Mouse (Mus musculus) MEL (cell line): ENCODE measurements around the gene Dus2. TPM values are rescaled to one million over a fixed set of nuclear protein-coding genes. Genes with fewer than 3 reads are reported as not detected.

Experiments
- DNase-seq: peaks from one replicate; pipeline ENCODE4 v3.0.0; 2011; ENCODE audit warnings: low read depth, low spot score
- H3K27ac ChIP-seq: 2 replicates; pipeline ENCODE4 v1.5.1; 2012; ENCODE audit warnings: low read depth, mild to moderate bottlenecking, control low read depth, low read length, moderate library complexity; ENCODE audit not compliant: control insufficient read depth
- H3K27me3 ChIP-seq, 2 experiments: fragments of 150-350 bp in 1 of 2; sonication (generic) in 1 of 2; 2 replicates each; pipeline ENCODE4 v1.6.1; 2012; ENCODE audit warnings: low read length in 2 of 2, mild to moderate bottlenecking in 2 of 2, improper control_type of control experiment in 1 of 2, moderate library complexity in 1 of 2; ENCODE audit not compliant: insufficient read depth in 2 of 2, control insufficient read depth in 1 of 2
- H3K36me3 ChIP-seq, 2 experiments: 2 replicates each; pipeline ENCODE4 v1.6.1; 2012 to 2014; ENCODE audit warnings: low read length in 2 of 2, improper control_type of control experiment in 1 of 2, inconsistent platforms in 1 of 2, mild to moderate bottlenecking in 1 of 2; ENCODE audit not compliant: insufficient read depth in 2 of 2, control insufficient read depth in 1 of 2
- H3K4me1 ChIP-seq, 2 experiments: fragments of 150-350 bp in 1 of 2; sonication (generic) in 1 of 2; 2 replicates each; pipeline ENCODE4 v1.6.1; 2012; ENCODE audit warnings: low read length in 2 of 2, improper control_type of control experiment in 1 of 2, mild to moderate bottlenecking in 1 of 2; ENCODE audit not compliant: insufficient read depth in 2 of 2, control insufficient read depth in 1 of 2
- H3K4me3 ChIP-seq, 2 experiments: fragments of 150-350 bp in 1 of 2; sonication (generic) in 1 of 2; 2 replicates each; pipeline ENCODE4 v1.5.1; 2012; ENCODE audit warnings: low read depth in 2 of 2, low read length in 2 of 2, mild to moderate bottlenecking in 2 of 2, moderate library complexity in 2 of 2, control low read depth in 1 of 2, improper control_type of control experiment in 1 of 2; ENCODE audit not compliant: control insufficient read depth in 1 of 2, insufficient read depth in 1 of 2
- H3K79me2 ChIP-seq: 2 replicates; pipeline ENCODE4 v1.6.1; 2012; ENCODE audit warnings: mild to moderate bottlenecking, low read length, moderate library complexity; ENCODE audit not compliant: control insufficient read depth, poor library complexity, insufficient read depth
- H3K9ac ChIP-seq: 2 replicates; pipeline ENCODE4 v1.6.1; 2012; ENCODE audit warnings: low read depth, mild to moderate bottlenecking, control low read depth, low read length, moderate library complexity; ENCODE audit not compliant: control insufficient read depth, poor library complexity, severe bottlenecking
- H3K9me3 ChIP-seq: fragments of 150-350 bp; sonication (generic); replicated peaks from 2 replicates; pipeline ENCODE4 v1.6.1; 2012; ENCODE audit warnings: mild to moderate bottlenecking, low read length, improper control_type of control experiment, moderate library complexity; ENCODE audit not compliant: insufficient read depth
- BHLHE40 ChIP-seq: IDR thresholded peaks from 2 replicates; pipeline ENCODE4 v1.6.1; 2012; ENCODE audit warnings: low read depth, mild to moderate bottlenecking, inconsistent platforms, low read length, improper control_type of control experiment, borderline replicate concordance
- CHD1 ChIP-seq: IDR thresholded peaks from 2 replicates; pipeline ENCODE4 v1.6.1; 2012; ENCODE audit warnings: low read depth, mild to moderate bottlenecking, inconsistent platforms, low read length, improper control_type of control experiment
- CHD2 ChIP-seq: IDR thresholded peaks from 2 replicates; pipeline ENCODE4 v1.6.1; 2011; ENCODE audit warnings: low read length, improper control_type of control experiment
- E2F4 ChIP-seq: IDR thresholded peaks from 2 replicates; pipeline ENCODE4 v1.6.1; 2011; ENCODE audit warnings: low read depth, low read length, improper control_type of control experiment, borderline replicate concordance
- ELF1 ChIP-seq: IDR thresholded peaks from 2 replicates; pipeline ENCODE4 v1.6.1; 2014; ENCODE audit warnings: low read depth, mild to moderate bottlenecking, inconsistent platforms, low read length, improper control_type of control experiment, moderate library complexity
- EP300 ChIP-seq, 2 experiments: IDR thresholded peaks; 2 replicates each; pipeline ENCODE4 v1.6.1; 2011; ENCODE audit warnings: improper control_type of control experiment in 2 of 2, low read length in 2 of 2, low read depth in 1 of 2, mild to moderate bottlenecking in 1 of 2
- ETS1 ChIP-seq: IDR thresholded peaks from 2 replicates; pipeline ENCODE4 v1.6.1; 2012; ENCODE audit warnings: low read depth, mild to moderate bottlenecking, inconsistent platforms, low read length, improper control_type of control experiment, moderate library complexity
- GABPA ChIP-seq: IDR thresholded peaks from 2 replicates; pipeline ENCODE4 v1.6.1; 2012; ENCODE audit warnings: low read depth, mild to moderate bottlenecking, inconsistent platforms, low read length, improper control_type of control experiment, moderate library complexity
- GATA1 ChIP-seq: IDR thresholded peaks from 2 replicates; pipeline ENCODE4 v1.6.1; 2011; ENCODE audit warnings: low read depth, low read length, improper control_type of control experiment
- HCFC1 ChIP-seq: IDR thresholded peaks from 2 replicates; pipeline ENCODE4 v1.6.1; 2012; ENCODE audit warnings: low read depth, mild to moderate bottlenecking, inconsistent platforms, low read length, improper control_type of control experiment, moderate library complexity
- JUND ChIP-seq: IDR thresholded peaks from 2 replicates; pipeline ENCODE4 v1.6.1; 2011; ENCODE audit warnings: low read depth, mild to moderate bottlenecking, improper control_type of control experiment, low read length
- MAFK ChIP-seq: IDR thresholded peaks from 2 replicates; pipeline ENCODE4 v1.6.1; 2011; ENCODE audit warnings: low read depth, mild to moderate bottlenecking, low read length, improper control_type of control experiment, borderline replicate concordance
- MAX ChIP-seq: IDR thresholded peaks from 2 replicates; pipeline ENCODE4 v1.6.1; 2011; ENCODE audit warnings: low read length, improper control_type of control experiment
- MAZ ChIP-seq: IDR thresholded peaks from 2 replicates; pipeline ENCODE4 v1.6.1; 2012; ENCODE audit warnings: low read depth, mild to moderate bottlenecking, inconsistent platforms, low read length, improper control_type of control experiment
- MEF2A ChIP-seq: IDR thresholded peaks from 2 replicates; pipeline ENCODE4 v1.6.1; 2014; ENCODE audit warnings: low read depth, mild to moderate bottlenecking, inconsistent platforms, low read length, improper control_type of control experiment; ENCODE audit not compliant: poor library complexity, insufficient replicate concordance, severe bottlenecking; ENCODE audit errors: extremely low read depth
- MXI1 ChIP-seq: IDR thresholded peaks from 2 replicates; pipeline ENCODE4 v1.6.1; 2011; ENCODE audit warnings: mild to moderate bottlenecking, low read depth, low read length, improper control_type of control experiment
- MYB ChIP-seq: IDR thresholded peaks from 2 replicates; pipeline ENCODE4 v1.6.1; 2011; ENCODE audit warnings: mild to moderate bottlenecking, low read depth, low read length, improper control_type of control experiment
- MYC ChIP-seq: IDR thresholded peaks from 2 replicates; pipeline ENCODE4 v1.6.1; 2011; ENCODE audit warnings: low read depth, mild to moderate bottlenecking, low read length, improper control_type of control experiment, moderate library complexity
- NELFE ChIP-seq: IDR thresholded peaks from 2 replicates; pipeline ENCODE4 v1.6.1; 2011; ENCODE audit warnings: low read depth, low read length, improper control_type of control experiment
- NRF1 ChIP-seq: IDR thresholded peaks from 2 replicates; pipeline ENCODE4 v1.6.1; 2014; ENCODE audit warnings: low read depth, mild to moderate bottlenecking, inconsistent platforms, low read length, improper control_type of control experiment, moderate library complexity; ENCODE audit not compliant: poor library complexity, insufficient read depth, severe bottlenecking
- POLR2A ChIP-seq, 2 experiments: IDR thresholded peaks; 2 replicates each; pipeline ENCODE4 v1.6.1; 2011 to 2012; ENCODE audit warnings: low read length in 2 of 2, mild to moderate bottlenecking in 2 of 2, control low read depth in 1 of 2, improper control_type of control experiment in 1 of 2, low read depth in 1 of 2, moderate library complexity in 1 of 2; ENCODE audit not compliant: control insufficient read depth in 1 of 2, insufficient read depth in 1 of 2, poor library complexity in 1 of 2
- POLR2AphosphoS2 ChIP-seq: IDR thresholded peaks from 2 replicates; pipeline ENCODE4 v1.6.1; 2011; ENCODE audit warnings: low read length, improper control_type of control experiment
- POLR2AphosphoS5 ChIP-seq: IDR thresholded peaks from 2 replicates; pipeline ENCODE4 v1.6.1; 2012; ENCODE audit warnings: low read depth, borderline replicate concordance, mild to moderate bottlenecking, inconsistent platforms, low read length, moderate library complexity, mixed read lengths
- RAD21 ChIP-seq: IDR thresholded peaks from 2 replicates; pipeline ENCODE4 v1.6.1; 2011; ENCODE audit warnings: mild to moderate bottlenecking, low read depth, low read length, improper control_type of control experiment
- RCOR1 ChIP-seq: IDR thresholded peaks from 2 replicates; pipeline ENCODE4 v1.6.1; 2012; ENCODE audit warnings: low read depth, mild to moderate bottlenecking, inconsistent platforms, low read length, improper control_type of control experiment
- SMC3 ChIP-seq: IDR thresholded peaks from 2 replicates; pipeline ENCODE4 v1.6.1; 2011; ENCODE audit warnings: low read depth, low read length, improper control_type of control experiment
- TAL1 ChIP-seq: IDR thresholded peaks from 2 replicates; pipeline ENCODE4 v1.6.1; 2012; ENCODE audit warnings: mild to moderate bottlenecking, inconsistent platforms, low read length, moderate library complexity, mixed read lengths
- TBP ChIP-seq: IDR thresholded peaks from 2 replicates; pipeline ENCODE4 v1.8.0; 2011; ENCODE audit warnings: low read depth, low read length, improper control_type of control experiment
- TCF12 ChIP-seq: IDR thresholded peaks from 2 replicates; pipeline ENCODE4 v1.6.1; 2014; ENCODE audit warnings: low read depth, mild to moderate bottlenecking, inconsistent platforms, low read length, improper control_type of control experiment, moderate library complexity
- USF1 ChIP-seq: IDR thresholded peaks from 2 replicates; pipeline ENCODE4 v1.6.1; 2014; ENCODE audit warnings: low read depth, mild to moderate bottlenecking, inconsistent platforms, low read length, improper control_type of control experiment, moderate library complexity
- USF2 ChIP-seq, 2 experiments: IDR thresholded peaks; 2 replicates each; pipeline ENCODE4 v1.6.1; 2011 to 2012; ENCODE audit warnings: improper control_type of control experiment in 2 of 2, low read length in 2 of 2, borderline replicate concordance in 1 of 2, inconsistent platforms in 1 of 2, low read depth in 1 of 2, mild to moderate bottlenecking in 1 of 2; ENCODE audit not compliant: insufficient read depth in 1 of 2
- ZC3H11A ChIP-seq: IDR thresholded peaks from 2 replicates; pipeline ENCODE4 v1.6.1; 2012; ENCODE audit warnings: low read depth, mild to moderate bottlenecking, inconsistent platforms, low read length, improper control_type of control experiment
- ZKSCAN1 ChIP-seq: IDR thresholded peaks from 2 replicates; pipeline ENCODE4 v1.6.1; 2012; ENCODE audit warnings: low read depth, mild to moderate bottlenecking, inconsistent platforms, low read length, improper control_type of control experiment, moderate library complexity
- ZMIZ1 ChIP-seq: IDR thresholded peaks from 2 replicates; pipeline ENCODE4 v1.6.1; 2012; ENCODE audit warnings: low read depth, mild to moderate bottlenecking, inconsistent platforms, low read length, improper control_type of control experiment, moderate library complexity
- ZNF384 ChIP-seq: IDR thresholded peaks from 2 replicates; pipeline ENCODE4 v1.6.1; 2012; ENCODE audit warnings: low read depth, mild to moderate bottlenecking, inconsistent platforms, low read length, improper control_type of control experiment
- polyA plus RNA-seq, 2 experiments: library from polyadenylated mRNA; stranded (reverse) in 1 of 2; unstranded in 1 of 2; fragments of >175 nt in 1 of 2; fragments of >200 nt in 1 of 2; gene quantifications; 2 replicates each; pipeline versions ENCODE4 v1.2.1 to v1.2.4; 2012; ENCODE audit warnings: low replicate concordance in 2 of 2, low read depth in 1 of 2; ENCODE audit not compliant: insufficient read length in 2 of 2, insufficient read depth in 1 of 2, missing spikeins in 1 of 2
- total RNA-seq: library from RNA; depleted of rRNA; stranded (reverse); fragments of 300-350 nt; gene quantifications from 2 replicates; pipeline ENCODE4 v1.2.3, GENCODE M21; 2012

The Dus2 gene
- total and polyA plus RNA-seq, 3 experiments = 9.2 to 11.9 TPM; not detected in 1

DNA sequence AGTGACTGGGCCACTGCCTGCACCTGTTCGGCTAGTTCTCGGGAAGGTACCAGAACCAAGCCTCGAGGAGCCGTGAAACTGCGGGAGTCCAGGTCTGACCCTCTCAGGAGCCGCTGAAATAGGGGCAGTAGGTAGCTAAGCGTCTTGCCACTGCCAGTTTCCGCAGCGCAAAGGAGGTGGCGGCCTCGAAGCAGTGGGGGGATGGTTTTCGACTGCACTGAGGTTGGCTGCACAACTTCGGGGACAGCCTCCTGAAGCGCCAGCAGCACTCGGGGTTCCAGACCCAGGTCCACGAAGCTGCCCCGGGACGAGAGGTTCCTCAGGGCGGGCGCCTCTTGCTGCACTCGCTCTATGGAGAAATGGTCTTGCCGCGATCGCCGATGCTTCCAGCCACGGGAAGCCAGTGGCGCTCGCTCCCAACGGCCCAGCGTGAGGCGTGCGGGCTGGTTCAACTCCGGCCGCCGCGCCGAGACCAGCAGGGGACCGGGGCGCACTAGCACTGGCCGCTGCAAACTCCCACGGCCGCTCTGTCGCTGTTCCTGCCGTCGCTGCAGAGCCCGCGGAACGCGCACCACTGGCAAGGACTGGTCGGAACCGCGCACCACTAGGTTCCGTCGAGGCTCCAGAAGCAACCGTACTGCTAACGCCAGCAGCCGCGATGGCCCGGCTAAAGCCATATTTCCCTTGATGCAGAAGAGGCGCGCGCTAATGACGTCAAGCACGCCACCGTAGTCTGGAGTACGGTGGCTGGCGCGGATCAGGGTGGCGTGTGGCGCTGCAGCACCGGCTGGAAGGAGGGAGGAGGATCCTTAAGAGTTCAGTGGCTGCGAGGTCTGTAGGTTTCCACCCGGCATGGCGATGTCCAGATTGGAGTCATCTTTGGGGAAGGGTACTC, 19.9 kb downstream of the Dus2 start:
- H3K27me3 ChIP-seq = no peaks in the 10 kb centered on the region
- DNase-seq = peak; percentile 97
- peak overlapping the region; percentile 88 for H3K9ac ChIP-seq
- peak overlapping the region; percentile 66 to 92 for H3K4me3 ChIP-seq
- H3K9me3 ChIP-seq = no peaks in the 10 kb centered on the region
- H3K4me1 ChIP-seq = peaks cover under 1 to 13% of the 10 kb centered on the region in 2 experiments
- peaks cover 0 to 12% of the 10 kb centered on the region in 2 experiments; a peak in 2 of 4 replicates for H3K36me3 ChIP-seq
- peaks cover 16% of the 10 kb centered on the region for H3K79me2 ChIP-seq
- peak overlapping the region; percentile 82 for H3K27ac ChIP-seq
- no peak for TF ChIP-seq GABPA
- TF ChIP-seq POLR2A (IDR thresholded peaks at IDR 0.05; ENCODE audit: control insufficient read depth in 1 of 2, insufficient read depth in 1 of 2, low read depth in 1 of 2, low read length in 2 of 2, poor library complexity in 1 of 2) = peak; percentile 89 to 91
- TF ChIP-seq MAX = peak; percentile 75
- no peak for TF ChIP-seq CHD1
- TF ChIP-seq RAD21 = no peak
- TF ChIP-seq ZNF384 = 0 out of 2 replicates have a peak, but pooled peaks have one; percentile 14
- no peak; the same call in 1 of the 2 replicates for TF ChIP-seq ELF1
- no peak for TF ChIP-seq GATA1
- TF ChIP-seq ZKSCAN1 = no peak
- no peak for TF ChIP-seq RCOR1
- TF ChIP-seq NELFE = peak; percentile 90
- TF ChIP-seq ZC3H11A = no peak
- no peak for TF ChIP-seq BHLHE40
- TF ChIP-seq TAL1 = no peak
- TF ChIP-seq ETS1 = peak; percentile 59
- no peak for TF ChIP-seq POLR2AphosphoS2
- TF ChIP-seq JUND = no peak
- peak; percentile 57; the same call in 1 of the 2 replicates for TF ChIP-seq ZMIZ1
- peak; percentile 75; the same call in 1 of the 2 replicates for TF ChIP-seq MAZ
- no peak for TF ChIP-seq SMC3
- TF ChIP-seq MYB = no peak
- TF ChIP-seq USF2 (IDR thresholded peaks at IDR 0.05; ENCODE audit: borderline replicate concordance in 1 of 2, insufficient read depth in 1 of 2, low read depth in 1 of 2, low read length in 2 of 2) = no peak
- TF ChIP-seq CHD2 = no peak
- no peak for TF ChIP-seq USF1
- peak; percentile 80 for TF ChIP-seq TBP
- no peak for TF ChIP-seq MAFK
- no peak for TF ChIP-seq E2F4
- peak; percentile 95 for TF ChIP-seq MXI1
- no peak for TF ChIP-seq EP300 (IDR thresholded peaks at IDR 0.05; ENCODE audit: low read depth in 1 of 2, low read length in 2 of 2)
- TF ChIP-seq MEF2A = no peak
- peak; percentile 97 for TF ChIP-seq HCFC1
- peak; percentile 83; the same call in 1 of the 2 replicates for TF ChIP-seq MYC
- TF ChIP-seq TCF12 = peak; percentile 65
- TF ChIP-seq NRF1 = peak; percentile 42; the same call in 1 of the 2 replicates
- no peak for TF ChIP-seq POLR2AphosphoS5
